Mouse (Mus musculus) CH12.LX (cell line): ENCODE measurements around the gene Slain1. TPM values are rescaled to one million over a fixed set of nuclear protein-coding genes. Genes with fewer than 3 reads are reported as not detected.

ENCODE experiments used
- DNase-seq: peaks from one replicate; pipeline ENCODE4 v3.0.0-alpha.2; 2013; ENCODE audit errors: extremely low read depth
- H3K27ac ChIP-seq: 2 replicates; pipeline ENCODE4 v1.5.1; 2012; ENCODE audit warnings: low read depth, mild to moderate bottlenecking, control low read depth, moderate library complexity; ENCODE audit not compliant: insufficient read depth
- H3K27me3 ChIP-seq: replicated peaks from 2 replicates; pipeline ENCODE3; 2012; ENCODE audit warnings: inconsistent platforms
- H3K36me3 ChIP-seq, 2 experiments: replicated peaks in 1 of 2; 2 replicates each; pipeline versions ENCODE3 to v1.6.1; 2012; ENCODE audit warnings: inconsistent platforms in 1 of 2, low read length in 1 of 2, mild to moderate bottlenecking in 1 of 2, mixed read lengths in 1 of 2, moderate library complexity in 1 of 2; ENCODE audit not compliant: control insufficient read depth in 1 of 2, insufficient read depth in 1 of 2
- H3K4me1 ChIP-seq, 2 experiments: 2 replicates each; pipeline ENCODE4 v1.6.1; 2012; ENCODE audit warnings: inconsistent platforms in 1 of 2, moderate library complexity in 1 of 2; ENCODE audit not compliant: insufficient read depth in 2 of 2, control insufficient read depth in 1 of 2
- H3K4me2 ChIP-seq: 2 replicates; pipeline ENCODE4 v1.6.1; 2012; ENCODE audit warnings: low read depth, mild to moderate bottlenecking, control low read depth; ENCODE audit not compliant: poor library complexity, insufficient read depth, severe bottlenecking
- H3K4me3 ChIP-seq, 3 experiments: fragments of 150-350 bp in 1 of 3; sonication (generic) in 1 of 3; replicated peaks in 1 of 3; 2 replicates each; pipeline versions ENCODE3 to v1.5.1; 2011 to 2012; ENCODE audit warnings: low read depth in 2 of 3, low read length in 2 of 3, mild to moderate bottlenecking in 2 of 3, moderate library complexity in 2 of 3, control low read depth in 1 of 3, improper control_type of control experiment in 1 of 3, inconsistent platforms in 1 of 3, mixed read lengths in 1 of 3; ENCODE audit not compliant: poor library complexity in 1 of 3
- H3K79me2 ChIP-seq: replicated peaks from 2 replicates; pipeline ENCODE4 v1.6.1; 2012; ENCODE audit warnings: mild to moderate bottlenecking, moderate library complexity; ENCODE audit not compliant: control insufficient read depth, poor library complexity, insufficient read depth, severe bottlenecking; ENCODE audit errors: extremely low read depth
- H3K9ac ChIP-seq: 2 replicates; pipeline ENCODE4 v1.6.1; 2012; ENCODE audit warnings: low read depth, mild to moderate bottlenecking, control low read depth, moderate library complexity; ENCODE audit not compliant: insufficient read depth
- H3K9me3 ChIP-seq: replicated peaks from 2 replicates; pipeline ENCODE3; 2012; ENCODE audit warnings: low read length, inconsistent platforms, mixed read lengths
- BHLHE40 ChIP-seq: IDR thresholded peaks from 2 replicates; pipeline ENCODE4 v1.6.1; 2011; ENCODE audit warnings: mild to moderate bottlenecking, low read depth, low read length, improper control_type of control experiment
- ETS1 ChIP-seq: conservative IDR thresholded peaks from 2 replicates; pipeline ENCODE4 v1.6.1; 2012; ENCODE audit warnings: low read depth, mild to moderate bottlenecking, inconsistent platforms, low read length, improper control_type of control experiment, moderate library complexity
- IRF4 ChIP-seq: IDR thresholded peaks from 2 replicates; pipeline ENCODE4 v1.6.1; 2014; ENCODE audit warnings: low read depth, mild to moderate bottlenecking, inconsistent platforms, low read length, improper control_type of control experiment
- JUN ChIP-seq: IDR thresholded peaks from 2 replicates; pipeline ENCODE4 v1.6.1; 2011; ENCODE audit warnings: low read depth, mild to moderate bottlenecking, low read length, improper control_type of control experiment, moderate library complexity; ENCODE audit not compliant: insufficient read depth
- KAT2A ChIP-seq: IDR thresholded peaks from 2 replicates; pipeline ENCODE4 v1.6.1; 2012; ENCODE audit warnings: low read length, improper control_type of control experiment, inconsistent platforms; ENCODE audit not compliant: insufficient replicate concordance
- MAFK ChIP-seq: IDR thresholded peaks from 2 replicates; pipeline ENCODE4 v1.6.1; 2011; ENCODE audit warnings: low read length, improper control_type of control experiment; ENCODE audit not compliant: insufficient replicate concordance
- MAX ChIP-seq: IDR thresholded peaks from 2 replicates; pipeline ENCODE4 v1.6.1; 2011; ENCODE audit warnings: low read length, improper control_type of control experiment
- MAZ ChIP-seq: IDR thresholded peaks from 2 replicates; pipeline ENCODE4 v1.6.1; 2012; ENCODE audit warnings: low read depth, mild to moderate bottlenecking, inconsistent platforms, low read length, improper control_type of control experiment, moderate library complexity
- MEF2A ChIP-seq: IDR thresholded peaks from 2 replicates; pipeline ENCODE4 v1.6.1; 2014; ENCODE audit warnings: low read depth, mild to moderate bottlenecking, inconsistent platforms, low read length, improper control_type of control experiment, borderline replicate concordance
- MXI1 ChIP-seq: IDR thresholded peaks from 2 replicates; pipeline ENCODE4 v1.6.1; 2011; ENCODE audit warnings: mild to moderate bottlenecking, low read depth, low read length, improper control_type of control experiment
- MYC ChIP-seq: IDR thresholded peaks from 2 replicates; pipeline ENCODE4 v1.6.1; 2011; ENCODE audit warnings: low read depth, mild to moderate bottlenecking, improper control_type of control experiment, low read length
- POLR2AphosphoS2 ChIP-seq: IDR thresholded peaks from 2 replicates; pipeline ENCODE4 v1.6.1; 2011; ENCODE audit warnings: low read depth, low read length, improper control_type of control experiment
- SIN3A ChIP-seq: IDR thresholded peaks from 2 replicates; pipeline ENCODE4 v1.6.1; 2012; ENCODE audit warnings: low read length, improper control_type of control experiment, inconsistent platforms
- TBP ChIP-seq: conservative IDR thresholded peaks from 2 replicates; pipeline ENCODE4 v1.6.1; 2011; ENCODE audit warnings: low read depth, low read length, improper control_type of control experiment
- TCF12 ChIP-seq: IDR thresholded peaks from 2 replicates; pipeline ENCODE4 v1.6.1; 2014; ENCODE audit warnings: low read depth, mild to moderate bottlenecking, inconsistent platforms, low read length, improper control_type of control experiment
- USF1 ChIP-seq: IDR thresholded peaks from 2 replicates; pipeline ENCODE4 v1.6.1; 2014; ENCODE audit warnings: low read depth, mild to moderate bottlenecking, inconsistent platforms, low read length, improper control_type of control experiment
- ZC3H11A ChIP-seq: IDR thresholded peaks from 2 replicates; pipeline ENCODE4 v1.6.1; 2012; ENCODE audit warnings: low read depth, mild to moderate bottlenecking, inconsistent platforms, low read length, improper control_type of control experiment
- ZMIZ1 ChIP-seq: IDR thresholded peaks from 2 replicates; pipeline ENCODE4 v1.6.1; 2012; ENCODE audit warnings: low read depth, mild to moderate bottlenecking, inconsistent platforms, low read length, improper control_type of control experiment
- ZNF384 ChIP-seq: IDR thresholded peaks from 2 replicates; pipeline ENCODE4 v1.6.1; 2012; ENCODE audit warnings: low read depth, low read length, improper control_type of control experiment, inconsistent platforms
- dilution Hi-C: fragments of 300-500 bp; cut with MboI; formaldehyde crosslinking; loops from 2 replicates; pipeline ENCODE4 v1.14.3; 2020; ENCODE audit warnings: low sequenced_read_pairs; ENCODE audit not compliant: extremely low pct_unique_long_range_greater_than_20kb, extremely low pct_ligation_motif_present
- in situ Hi-C: fragments of 300-500 bp; cut with MboI; formaldehyde crosslinking; loops from 3 replicates; pipeline ENCODE4 v1.14.3; 2019; ENCODE audit warnings: low sequenced_read_pairs, low pct_ligation_motif_present, low pct_unique_long_range_greater_than_20kb, mixed read lengths
- polyA plus RNA-seq: library from polyadenylated mRNA; unstranded; fragments of >175 nt; gene quantifications from 2 replicates; pipeline ENCODE4 v1.2.1, GENCODE M21; 2012; ENCODE audit warnings: low read depth; ENCODE audit not compliant: insufficient read length
- total RNA-seq, 2 experiments: library from RNA; depleted of rRNA; stranded (reverse); fragments of 300-350 nt in 1 of 2; fragments of >200 nt in 1 of 2; gene quantifications; 2 replicates each; pipeline ENCODE4 v1.2.3; 2012 to 2014

The Slain1 gene
- total and polyA plus RNA-seq, 3 experiments: 13.1 to 15.9 (median 13.6) TPM

- Histone ChIP-seq H3K79me2 (no peaks in the 10 kb centered on the region; the same call in 1 of the 2 replicates), H3K4me2 (no peak overlapping the region), H3K4me1 (peaks cover 29 to 44% of the 10 kb centered on the region in 2 experiments), H3K4me3 (no peak overlapping the region), H3K36me3 (peaks cover 3 to 24% of the 10 kb centered on the region in 2 experiments), H3K9me3 (peaks cover 1% of the 10 kb centered on the region), H3K27ac (no peak overlapping the region), H3K27me3 (no peaks in the 10 kb centered on the region), H3K9ac (no peak overlapping the region)
- no peak for TF ChIP-seq TBP
- no peak for DNase-seq
- dilution Hi-C loops: no loop called here
- in situ Hi-C loops: no loop called here
These were observed 14.4 kb downstream of the Slain1 start for GRCm38 (mm10) chr14:103664391-103664790.

GRCm38 (mm10) chr14:103666347-103666954 lies 16.4 kb downstream of the Slain1 start:
- peak overlapping the region; percentile 66 for H3K27ac ChIP-seq
- H3K4me3 ChIP-seq: no peak overlapping the region
- peak overlapping the region; percentile 41 for H3K4me2 ChIP-seq
- dilution Hi-C loops: no loop called here
- no peaks in the 10 kb centered on the region for H3K27me3 ChIP-seq
- H3K4me1 ChIP-seq: peaks cover 29 to 44% of the 10 kb centered on the region in 2 experiments
- TF ChIP-seq ZC3H11A (no peak), MAX (peak; percentile 50; the same call in 1 of the 2 replicates), MXI1 (peak; percentile 45; the same call in 1 of the 2 replicates), ZMIZ1 (no peak), MEF2A (peak; percentile 44; the same call in 1 of the 2 replicates), KAT2A (no peak), ETS1 (peak; percentile 60), MAZ (peak; percentile 79), POLR2AphosphoS2 (no peak), TCF12 (peak; percentile 45), ZNF384 (no peak), SIN3A (peak; percentile 57; the same call in 1 of the 2 replicates), MAFK (no peak), BHLHE40 (peak; percentile 88), MYC (peak; percentile 24; the same call in 1 of the 2 replicates), USF1 (peak; percentile 13; the same call in 1 of the 2 replicates), IRF4 (peak; percentile 72), JUN (no peak)
- no peaks in the 10 kb centered on the region; the same call in 1 of the 2 replicates for H3K79me2 ChIP-seq
- in situ Hi-C loops: no loop called here
- peak; percentile 69 for DNase-seq
- H3K36me3 ChIP-seq: peaks cover 0 to 22% of the 10 kb centered on the region in 2 experiments
- no peak overlapping the region for H3K9ac ChIP-seq
- peaks cover 4% of the 10 kb centered on the region for H3K9me3 ChIP-seq
